Comparison of ENCODE assay signal across 20 mouse cellular contexts in the genomic region with DNA sequence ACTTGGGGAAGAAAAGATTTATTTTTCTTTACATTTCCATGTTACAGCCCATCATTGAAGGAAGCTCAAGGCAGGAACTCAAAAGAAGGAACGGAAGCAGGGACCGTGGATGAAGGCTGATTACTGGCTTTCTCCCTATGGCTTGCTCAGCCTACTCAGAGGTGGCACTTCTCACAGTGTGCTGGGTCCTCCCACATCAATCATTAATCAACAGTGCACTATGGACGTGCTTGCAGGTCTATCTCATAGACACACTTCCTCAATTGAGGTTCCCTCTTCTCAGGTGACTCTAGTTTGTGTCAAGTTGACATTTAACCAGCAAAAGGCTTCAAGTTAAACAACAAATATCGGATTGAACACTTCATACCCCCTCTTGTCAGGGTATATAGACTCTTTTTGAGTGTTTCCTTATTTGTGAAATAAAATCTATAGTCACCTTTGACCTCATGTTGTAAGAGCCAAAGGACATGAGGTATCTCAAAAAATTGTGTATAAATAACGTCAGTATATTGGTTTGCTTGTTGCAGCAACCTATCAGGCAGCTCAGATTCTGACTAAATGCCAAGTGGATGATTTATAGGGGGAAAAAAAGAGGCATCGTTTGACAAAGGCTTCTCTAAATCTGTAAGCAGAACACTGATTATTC. TPM values are rescaled to one million over a fixed set of nuclear protein-coding genes. Genes with fewer than 3 reads are reported as not detected.
"Had no signal": no experiment of that assay in that cellular context is flagged by ENCODE, and none has a peak within 500 bp of the region (broad histone marks: within the 10 kb centered on the region; RNA-seq: fewer than 3 reads in every experiment).

No protein-coding gene starts in this region.

- DNase-seq: kidney, adult 2 months; kidney, postnatal 25 days; layer of hippocampus, adult 9-11 months; lung, adult 2 months; lung, postnatal 14 days; lung, postnatal 4 days; midbrain, embryonic 14.5 days; retina, postnatal 1 day; right cerebral cortex, postnatal 25 days; spleen, adult 18-20 months; thymus, postnatal 36 days had no signal

- H3K4me2 ChIP-seq: limb, embryonic 15.5 days; midbrain, embryonic 11.5 days; neural tube, embryonic 12.5 days; neural tube, embryonic 15.5 days; stomach, embryonic 15.5 days had no signal

- H3K36me3 ChIP-seq: limb, embryonic 15.5 days; neural tube, embryonic 12.5 days; neural tube, embryonic 15.5 days; stomach, embryonic 15.5 days had no signal

- H3K27ac ChIP-seq: kidney, postnatal 0 days; layer of hippocampus, adult 2 months; limb, embryonic 15.5 days; liver, embryonic 14.5 days; neural tube, embryonic 12.5 days; neural tube, embryonic 15.5 days; stomach, embryonic 15.5 days had no signal

- H3K9ac ChIP-seq: limb, embryonic 15.5 days; liver, embryonic 14.5 days; neural tube, embryonic 12.5 days; neural tube, embryonic 15.5 days; stomach, embryonic 15.5 days had no signal

- H3K4me3 ChIP-seq: layer of hippocampus, adult 2 months; limb, embryonic 15.5 days; neural tube, embryonic 12.5 days; neural tube, embryonic 15.5 days; stomach, embryonic 15.5 days had no signal

- H3K9me3 ChIP-seq: limb, embryonic 15.5 days; neural tube, embryonic 12.5 days; neural tube, embryonic 15.5 days; stomach, embryonic 15.5 days had no signal

- H3K4me1 ChIP-seq: limb, embryonic 15.5 days; neural tube, embryonic 12.5 days; neural tube, embryonic 15.5 days; stomach, embryonic 15.5 days had no signal

- H3K27me3 ChIP-seq: limb, embryonic 15.5 days; neural tube, embryonic 12.5 days; neural tube, embryonic 15.5 days; stomach, embryonic 15.5 days had no signal

RNA-seq across cellular contexts. Expression of a gene that starts 30.2 kb away (rescaled TPM):
- total RNA-seq: megakaryocyte-erythroid progenitor cell, adult 5-6 weeks had no signal

RNA-seq across cellular contexts. Expression of a gene that starts 53.6 kb away (rescaled TPM):
- total RNA-seq: megakaryocyte-erythroid progenitor cell, adult 5-6 weeks had no signal
